Mouse (Mus musculus) urinary bladder, adult 2 months (tissue): ENCODE data around the gene Acp7. TPM values are rescaled to one million over a fixed set of nuclear protein-coding genes. Genes with fewer than 3 reads are reported as not detected.
"Not testable (repeated sequence)": the region's sequence is repeated elsewhere in the genome, so short reads cannot be mapped to it uniquely, and the experiment has no call there.

Experiments
- DNase-seq: peaks from one replicate; pipeline ENCODE4 v3.0.0; 2022; ENCODE audit warnings: low spot score
- polyA plus RNA-seq: library from polyadenylated mRNA; depleted of rRNA; stranded (reverse); fragments of >200 nt; gene quantifications from 2 replicates; pipeline ENCODE4 v1.2.3, GENCODE M21; 2012; rRNA removed

The Acp7 gene
- polyA plus RNA-seq, result not detected in 2 replicates

GRCm38 (mm10) chr7:28631073-28631472 lies at the start of gene Acp7:
TSS of gene Acp7 (minus strand) at chr7:28631332.
- DNase-seq, result no peak

- DNase-seq, result no peak
Observed at GRCm38 (mm10) chr7:28677624-28678023, 46.5 kb upstream of the Acp7 start.

- no peak for DNase-seq
Observed at GRCm38 (mm10) chr7:28676811-28677541, 45.8 kb upstream of the Acp7 start.

GRCm38 (mm10) chr7:28675746-28676145 lies 44.6 kb upstream of the Acp7 start:
- no peak for DNase-seq

- no peak for DNase-seq
Observed at GRCm38 (mm10) chr7:28674994-28675393, 43.9 kb upstream of the Acp7 start.

GRCm38 (mm10) chr7:28672786-28673185 lies 41.7 kb upstream of the Acp7 start:
- DNase-seq, result not testable (repeated sequence)

- no peak for DNase-seq
Observed at GRCm38 (mm10) chr7:28672276-28672675, 41.1 kb upstream of the Acp7 start.

- no peak for DNase-seq
Observed at GRCm38 (mm10) chr7:28671172-28671571, 40.0 kb upstream of the Acp7 start.

- no peak for DNase-seq
Observed at GRCm38 (mm10) chr7:28665620-28666579, 34.8 kb upstream of the Acp7 start.

GRCm38 (mm10) chr7:28656430-28656829 lies 25.3 kb upstream of the Acp7 start:
- no peak for DNase-seq

- no peak for DNase-seq
Observed at GRCm38 (mm10) chr7:28651157-28651556, 20.0 kb upstream of the Acp7 start.

GRCm38 (mm10) chr7:28647016-28647415 lies 15.9 kb upstream of the Acp7 start:
- no peak for DNase-seq

GRCm38 (mm10) chr7:28645947-28646475 lies 14.9 kb upstream of the Acp7 start:
- no peak for DNase-seq

- DNase-seq, result no peak
Observed at GRCm38 (mm10) chr7:28645366-28645765, 14.2 kb upstream of the Acp7 start.

- DNase-seq, result no peak
Observed at GRCm38 (mm10) chr7:28641546-28641945, 10.4 kb upstream of the Acp7 start.

GRCm38 (mm10) chr7:28637511-28637910 lies 6.4 kb upstream of the Acp7 start:
- no peak for DNase-seq

- no peak for DNase-seq
Observed at GRCm38 (mm10) chr7:28634128-28634527, 3.0 kb upstream of the Acp7 start.

GRCm38 (mm10) chr7:28624791-28625190 lies 6.3 kb downstream of the Acp7 start:
- no peak for DNase-seq

- DNase-seq, result no peak
Observed at GRCm38 (mm10) chr7:28619098-28619715, 11.9 kb downstream of the Acp7 start.

GRCm38 (mm10) chr7:28605951-28606350 lies 25.2 kb downstream of the Acp7 start:
- no peak for DNase-seq

- not testable (repeated sequence) for DNase-seq
Observed at GRCm38 (mm10) chr7:28603788-28604187, 27.3 kb downstream of the Acp7 start.

GRCm38 (mm10) chr7:28603136-28603535 lies 28.0 kb downstream of the Acp7 start:
- DNase-seq, result no peak
